Mouse (Mus musculus): Measurements from ENCODE around the gene Slc25a5. TPM values are rescaled to one million over a fixed set of nuclear protein-coding genes. Genes with fewer than 3 reads are reported as not detected.

Slc25a5 gene
- 1,399 and 1,635 TPM in 2 replicates for total RNA-seq (2014; rRNA removed; ENCODE audit: low replicate concordance)
- polyA plus RNA-seq (2015; fragmentation: Nextera tagmentation; extraction: Ambion mirVana): 1,751 and 1,760 TPM in 2 replicates

DNA sequence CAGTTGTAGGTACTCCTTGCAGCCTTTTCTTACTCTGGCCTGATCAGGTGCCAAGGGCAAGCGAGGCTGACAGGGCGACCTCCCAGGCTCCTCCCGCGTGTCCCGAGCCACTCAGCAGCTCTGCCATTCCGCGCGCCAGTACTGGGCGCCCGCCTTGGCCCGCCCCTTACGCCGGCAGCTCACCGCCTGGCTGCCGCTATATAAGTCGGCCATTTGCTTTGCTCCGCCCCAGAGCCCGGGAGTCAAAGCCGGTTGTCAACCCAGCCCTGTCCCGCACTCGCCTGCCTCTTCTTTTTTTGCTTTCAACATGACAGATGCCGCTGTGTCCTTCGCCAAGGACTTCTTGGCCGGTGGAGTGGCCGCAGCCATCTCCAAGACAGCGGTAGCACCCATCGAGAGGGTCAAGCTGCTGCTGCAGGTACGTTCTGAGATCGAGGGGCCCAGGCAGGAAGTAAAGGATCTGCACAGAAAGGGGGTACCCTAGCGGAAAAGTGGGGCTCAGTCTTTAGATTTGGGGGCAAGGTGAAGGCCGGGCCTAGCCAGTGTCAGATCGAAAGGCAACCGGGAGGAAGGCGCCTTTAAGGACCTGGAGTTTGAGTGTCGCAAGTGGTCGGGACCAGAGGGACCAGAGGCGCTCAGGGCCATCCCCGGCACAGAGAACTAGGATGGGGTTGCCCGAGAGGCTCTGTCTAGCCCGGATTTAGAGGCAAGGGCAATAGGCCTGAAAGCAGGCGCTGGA is at the start of gene Slc25a5:
Slc25a5 (plus strand) TSS at position 228 of the 739 bp plus-strand sequence.
- H3K4me1 ChIP-seq (ENCODE audit: control insufficient read depth, insufficient read depth): no peaks in the 10 kb centered on the region
- DNase-seq (ENCODE audit: low spot score) (peak; percentile 86), ATAC-seq (ENCODE audit: insufficient read depth, low read depth) (peak; percentile 89)
- TF ChIP-seq CTCF (IDR thresholded peaks at IDR 0.05; ENCODE audit: low read depth): no peak
- 0 out of 2 replicates have a peak, but pooled peaks have one; percentile 6 for TF ChIP-seq EP300 (IDR thresholded peaks at IDR 0.05; ENCODE audit: low read depth)
- H3K27me3 ChIP-seq (ENCODE audit: control insufficient read depth, insufficient read depth, low read length): no peaks in the 10 kb centered on the region
- H3K4me3 ChIP-seq (ENCODE audit: low read depth, low read length): peak within 1 kb of the TSS; percentile 79
- peak within 1 kb of the TSS; percentile 96 for H3K27ac ChIP-seq (ENCODE audit: low read depth)
- 22% methylated on average over 41 of the region's 41 CpGs for WGBS
- H3K36me3 ChIP-seq (replicated peaks; ENCODE audit: control insufficient read depth, insufficient read depth, low read length): peaks cover 10% of the 10 kb centered on the region
- H3K9me3 ChIP-seq (replicated peaks; ENCODE audit: control insufficient read depth, low read length): no peaks in the 10 kb centered on the region
- peak within 1 kb of the TSS; percentile 81 for H3K9ac ChIP-seq (replicated peaks; ENCODE audit: low read depth, low read length)
- peak within 1 kb of the TSS; percentile 61 for H3K4me2 ChIP-seq (ENCODE audit: low read depth, low read length)

- 77% methylated on average over 8 of the region's 8 CpGs for WGBS
- H3K4me3 ChIP-seq (ENCODE audit: low read depth, low read length): no peak overlapping the region
- H3K27ac ChIP-seq (ENCODE audit: low read depth): no peak overlapping the region
- TF ChIP-seq EP300 (IDR thresholded peaks at IDR 0.05; ENCODE audit: low read depth) (no peak), CTCF (IDR thresholded peaks at IDR 0.05; ENCODE audit: low read depth) (no peak)
- H3K27me3 ChIP-seq (ENCODE audit: control insufficient read depth, insufficient read depth, low read length): no peaks in the 10 kb centered on the region
- H3K9ac ChIP-seq (replicated peaks; ENCODE audit: low read depth, low read length): no peak overlapping the region
- H3K4me2 ChIP-seq (ENCODE audit: low read depth, low read length): no peak overlapping the region
- DNase-seq (ENCODE audit: low spot score) (no peak), ATAC-seq (ENCODE audit: insufficient read depth, low read depth) (no peak)
- H3K9me3 ChIP-seq (replicated peaks; ENCODE audit: control insufficient read depth, low read length): no peaks in the 10 kb centered on the region
- no peaks in the 10 kb centered on the region for H3K36me3 ChIP-seq (replicated peaks; ENCODE audit: control insufficient read depth, insufficient read depth, low read length)
- H3K4me1 ChIP-seq (ENCODE audit: control insufficient read depth, insufficient read depth): no peaks in the 10 kb centered on the region
Observed at GRCm38 (mm10) chrX:36746789-36747188, 48.7 kb upstream of the Slc25a5 start.

DNA sequence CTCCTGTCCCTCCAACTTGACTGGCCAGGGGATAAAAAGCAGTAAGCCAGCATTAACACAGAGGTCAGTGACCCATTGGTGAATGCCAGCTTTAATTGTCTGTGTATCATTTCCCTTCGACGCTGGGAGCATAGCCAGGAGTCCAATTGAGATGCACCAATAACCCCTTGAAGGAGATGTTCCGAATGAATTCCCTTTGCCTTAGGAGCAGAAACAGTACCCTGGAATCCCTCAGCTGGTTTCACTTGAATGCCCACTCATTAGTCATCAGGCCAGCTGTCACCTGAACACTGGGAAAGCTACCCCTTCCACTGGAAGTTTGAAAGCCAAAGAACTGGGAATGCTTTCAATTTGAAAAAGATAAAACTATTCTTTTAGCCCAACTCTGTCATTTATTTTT is 46.9 kb upstream of the Slc25a5 start:
- Histone ChIP-seq H3K27ac (ENCODE audit: low read depth) (no peak overlapping the region), H3K4me2 (ENCODE audit: low read depth, low read length) (no peak overlapping the region), H3K9ac (replicated peaks; ENCODE audit: low read depth, low read length) (no peak overlapping the region), H3K9me3 (replicated peaks; ENCODE audit: control insufficient read depth, low read length) (no peaks in the 10 kb centered on the region), H3K27me3 (ENCODE audit: control insufficient read depth, insufficient read depth, low read length) (no peaks in the 10 kb centered on the region), H3K36me3 (replicated peaks; ENCODE audit: control insufficient read depth, insufficient read depth, low read length) (no peaks in the 10 kb centered on the region), H3K4me3 (ENCODE audit: low read depth, low read length) (no peak overlapping the region), H3K4me1 (ENCODE audit: control insufficient read depth, insufficient read depth) (no peaks in the 10 kb centered on the region)
- TF ChIP-seq CTCF (IDR thresholded peaks at IDR 0.05; ENCODE audit: low read depth) (no peak), EP300 (IDR thresholded peaks at IDR 0.05; ENCODE audit: low read depth) (no peak)
- ATAC-seq (ENCODE audit: insufficient read depth, low read depth) (no peak), DNase-seq (ENCODE audit: low spot score) (no peak)
- WGBS: 59% methylated on average over 3 of the region's 3 CpGs

- no peaks in the 10 kb centered on the region for H3K9me3 ChIP-seq (replicated peaks; ENCODE audit: control insufficient read depth, low read length)
- DNase-seq (ENCODE audit: low spot score) (no peak), ATAC-seq (ENCODE audit: insufficient read depth, low read depth) (no peak)
- H3K27me3 ChIP-seq (ENCODE audit: control insufficient read depth, insufficient read depth, low read length): no peaks in the 10 kb centered on the region
- H3K4me3 ChIP-seq (ENCODE audit: low read depth, low read length): no peak overlapping the region
- no peaks in the 10 kb centered on the region for H3K4me1 ChIP-seq (ENCODE audit: control insufficient read depth, insufficient read depth)
- no peak overlapping the region for H3K4me2 ChIP-seq (ENCODE audit: low read depth, low read length)
- H3K27ac ChIP-seq (ENCODE audit: low read depth): no peak overlapping the region
- H3K36me3 ChIP-seq (replicated peaks; ENCODE audit: control insufficient read depth, insufficient read depth, low read length): no peaks in the 10 kb centered on the region
- 42% methylated on average over 6 of the region's 6 CpGs for WGBS
- TF ChIP-seq CTCF (IDR thresholded peaks at IDR 0.05; ENCODE audit: low read depth) (no peak), EP300 (IDR thresholded peaks at IDR 0.05; ENCODE audit: low read depth) (no peak)
- H3K9ac ChIP-seq (replicated peaks; ENCODE audit: low read depth, low read length): no peak overlapping the region
Observed at GRCm38 (mm10) chrX:36749281-36749785, 46.1 kb upstream of the Slc25a5 start.

- H3K27ac ChIP-seq (ENCODE audit: low read depth): no peak overlapping the region
- TF ChIP-seq CTCF (IDR thresholded peaks at IDR 0.05; ENCODE audit: low read depth): no peak
- no peak overlapping the region for H3K4me3 ChIP-seq (ENCODE audit: low read depth, low read length)
- no peaks in the 10 kb centered on the region for H3K27me3 ChIP-seq (ENCODE audit: control insufficient read depth, insufficient read depth, low read length)
- no peaks in the 10 kb centered on the region for H3K4me1 ChIP-seq (ENCODE audit: control insufficient read depth, insufficient read depth)
- H3K36me3 ChIP-seq (replicated peaks; ENCODE audit: control insufficient read depth, insufficient read depth, low read length): no peaks in the 10 kb centered on the region
- H3K4me2 ChIP-seq (ENCODE audit: low read depth, low read length): no peak overlapping the region
- H3K9ac ChIP-seq (replicated peaks; ENCODE audit: low read depth, low read length): no peak overlapping the region
- H3K9me3 ChIP-seq (replicated peaks; ENCODE audit: control insufficient read depth, low read length): no peaks in the 10 kb centered on the region
- DNase-seq (ENCODE audit: low spot score) (no peak), ATAC-seq (ENCODE audit: insufficient read depth, low read depth) (no peak)
- WGBS: 61% methylated on average over 1 of the region's 1 CpGs
Observed at GRCm38 (mm10) chrX:36750591-36750990, 44.9 kb upstream of the Slc25a5 start.
